Mouse (Mus musculus): Measurements from ENCODE around the gene Cxadr. TPM values are rescaled to one million over a fixed set of nuclear protein-coding genes. Genes with fewer than 3 reads are reported as not detected.

Gene Cxadr
- total and polyA plus RNA-seq, 3 experiments, result 13.8 to 43.8 (median 40.5) TPM

GRCm38 (mm10) chr16:78337226-78337625, 35.9 kb downstream of the Cxadr start:
- no peak for DNase-seq
- Histone ChIP-seq H3K9ac (ENCODE audit: low read depth, low read length) (no peak overlapping the region), H3K27ac (no peak overlapping the region), H3K4me3 (no peak overlapping the region), H3K4me1 (ENCODE audit: control insufficient read depth, insufficient read depth, low read length) (no peaks in the 10 kb centered on the region), H3K79me2 (replicated peaks; ENCODE audit: control insufficient read depth, insufficient read depth, low read length) (no peaks in the 10 kb centered on the region), H3K27me3 (ENCODE audit: control insufficient read depth, insufficient read depth, low read length) (no peaks in the 10 kb centered on the region), H3K36me3 (ENCODE audit: control insufficient read depth, insufficient read depth, low read length) (no peaks in the 10 kb centered on the region)
- 60% methylated on average over 8 of the region's 8 CpGs for WGBS
- TF ChIP-seq EP300 (IDR thresholded peaks at IDR 0.05; ENCODE audit: insufficient read depth, low read depth, low read length) (no peak), POLR2A (IDR thresholded peaks at IDR 0.05; ENCODE audit: insufficient read depth, low read depth, low read length) (no peak), CTCF (IDR thresholded peaks at IDR 0.05) (no peak)
- intact Hi-C loops (cut with DNase I), result no loop called here

GRCm38 (mm10) chr16:78341356-78341755, 40.1 kb downstream of the Cxadr start:
- H3K36me3 ChIP-seq (ENCODE audit: control insufficient read depth, insufficient read depth, low read length), result peaks cover 2% of the 10 kb centered on the region; the same call in 1 of the 2 replicates
- H3K27ac ChIP-seq, result no peak overlapping the region
- intact Hi-C loops (cut with DNase I), result no loop called here
- TF ChIP-seq CTCF (IDR thresholded peaks at IDR 0.05) (no peak), POLR2A (IDR thresholded peaks at IDR 0.05; ENCODE audit: insufficient read depth, low read depth, low read length) (no peak), EP300 (IDR thresholded peaks at IDR 0.05; ENCODE audit: insufficient read depth, low read depth, low read length) (no peak)
- no peaks in the 10 kb centered on the region for H3K27me3 ChIP-seq (ENCODE audit: control insufficient read depth, insufficient read depth, low read length)
- H3K4me3 ChIP-seq, result no peak overlapping the region
- H3K79me2 ChIP-seq (replicated peaks; ENCODE audit: control insufficient read depth, insufficient read depth, low read length), result no peaks in the 10 kb centered on the region
- no peak overlapping the region for H3K9ac ChIP-seq (ENCODE audit: low read depth, low read length)
- 88% methylated on average over 4 of the region's 4 CpGs for WGBS
- DNase-seq, result no peak
- H3K4me1 ChIP-seq (ENCODE audit: control insufficient read depth, insufficient read depth, low read length), result no peaks in the 10 kb centered on the region

GRCm38 (mm10) chr16:78342767-78343166, 41.5 kb downstream of the Cxadr start:
- WGBS, result 91% methylated on average over 5 of the region's 5 CpGs
- H3K79me2 ChIP-seq (replicated peaks; ENCODE audit: control insufficient read depth, insufficient read depth, low read length), result no peaks in the 10 kb centered on the region
- no peak for DNase-seq
- peaks cover 2% of the 10 kb centered on the region; the same call in 1 of the 2 replicates for H3K36me3 ChIP-seq (ENCODE audit: control insufficient read depth, insufficient read depth, low read length)
- H3K4me3 ChIP-seq, result no peak overlapping the region
- no peak overlapping the region for H3K27ac ChIP-seq
- H3K9ac ChIP-seq (ENCODE audit: low read depth, low read length), result no peak overlapping the region
- intact Hi-C loops (cut with DNase I), result no loop called here
- no peaks in the 10 kb centered on the region for H3K27me3 ChIP-seq (ENCODE audit: control insufficient read depth, insufficient read depth, low read length)
- 0 out of 2 replicates have a peak, but pooled peaks cover 1% of the 10 kb centered on the region for H3K4me1 ChIP-seq (ENCODE audit: control insufficient read depth, insufficient read depth, low read length)
- TF ChIP-seq CTCF (IDR thresholded peaks at IDR 0.05), result no peak
- no peak for TF ChIP-seq POLR2A (IDR thresholded peaks at IDR 0.05; ENCODE audit: insufficient read depth, low read depth, low read length)
- TF ChIP-seq EP300 (IDR thresholded peaks at IDR 0.05; ENCODE audit: insufficient read depth, low read depth, low read length), result no peak

- Histone ChIP-seq H3K36me3 (ENCODE audit: control insufficient read depth, insufficient read depth, low read length) (peaks cover 2% of the 10 kb centered on the region; the same call in 1 of the 2 replicates), H3K9ac (ENCODE audit: low read depth, low read length) (no peak overlapping the region), H3K4me3 (no peak overlapping the region), H3K4me1 (ENCODE audit: control insufficient read depth, insufficient read depth, low read length) (0 out of 2 replicates have a peak, but pooled peaks cover 1% of the 10 kb centered on the region), H3K27ac (no peak overlapping the region), H3K27me3 (ENCODE audit: control insufficient read depth, insufficient read depth, low read length) (no peaks in the 10 kb centered on the region), H3K79me2 (replicated peaks; ENCODE audit: control insufficient read depth, insufficient read depth, low read length) (no peaks in the 10 kb centered on the region)
- 68% methylated on average over 6 of the region's 6 CpGs for WGBS
- TF ChIP-seq CTCF (IDR thresholded peaks at IDR 0.05) (no peak), POLR2A (IDR thresholded peaks at IDR 0.05; ENCODE audit: insufficient read depth, low read depth, low read length) (no peak), EP300 (IDR thresholded peaks at IDR 0.05; ENCODE audit: insufficient read depth, low read depth, low read length) (no peak)
- intact Hi-C loops (cut with DNase I), result no loop called here
- no peak for DNase-seq
Observed at GRCm38 (mm10) chr16:78343792-78344191, 42.5 kb downstream of the Cxadr start.

- Histone ChIP-seq H3K4me3 (no peak overlapping the region), H3K9ac (ENCODE audit: low read depth, low read length) (no peak overlapping the region), H3K79me2 (replicated peaks; ENCODE audit: control insufficient read depth, insufficient read depth, low read length) (no peaks in the 10 kb centered on the region), H3K4me1 (ENCODE audit: control insufficient read depth, insufficient read depth, low read length) (0 out of 2 replicates have a peak, but pooled peaks cover 1% of the 10 kb centered on the region), H3K27ac (no peak overlapping the region), H3K27me3 (ENCODE audit: control insufficient read depth, insufficient read depth, low read length) (no peaks in the 10 kb centered on the region), H3K36me3 (ENCODE audit: control insufficient read depth, insufficient read depth, low read length) (peaks cover 2% of the 10 kb centered on the region; the same call in 1 of the 2 replicates)
- TF ChIP-seq EP300 (IDR thresholded peaks at IDR 0.05; ENCODE audit: insufficient read depth, low read depth, low read length) (no peak), CTCF (IDR thresholded peaks at IDR 0.05) (peak; percentile 62), POLR2A (IDR thresholded peaks at IDR 0.05; ENCODE audit: insufficient read depth, low read depth, low read length) (no peak)
- intact Hi-C loops (cut with DNase I), result loop anchor here (1.0 kb wide), 1 partner anchor 147 kb away; no protein-coding TSS in a partner anchor
- DNase-seq, result no peak
- 77% methylated on average over 2 of the region's 2 CpGs for WGBS
Observed at GRCm38 (mm10) chr16:78346662-78347327, 45.5 kb downstream of the Cxadr start.

- Histone ChIP-seq H3K9ac (ENCODE audit: low read depth, low read length) (no peak overlapping the region), H3K4me3 (no peak overlapping the region), H3K27ac (peak overlapping the region; percentile 12; the same call in 1 of the 2 replicates), H3K79me2 (replicated peaks; ENCODE audit: control insufficient read depth, insufficient read depth, low read length) (no peaks in the 10 kb centered on the region), H3K4me1 (ENCODE audit: control insufficient read depth, insufficient read depth, low read length) (0 out of 2 replicates have a peak, but pooled peaks cover 1% of the 10 kb centered on the region), H3K27me3 (ENCODE audit: control insufficient read depth, insufficient read depth, low read length) (no peaks in the 10 kb centered on the region), H3K36me3 (ENCODE audit: control insufficient read depth, insufficient read depth, low read length) (peaks cover 2% of the 10 kb centered on the region; the same call in 1 of the 2 replicates)
- peak in 1 of 2 experiments; percentile 21 for DNase-seq
- TF ChIP-seq POLR2A (IDR thresholded peaks at IDR 0.05; ENCODE audit: insufficient read depth, low read depth, low read length), result no peak
- intact Hi-C loops (cut with DNase I), result no loop called here
- WGBS, result 50% methylated on average over 13 of the region's 13 CpGs
Observed at GRCm38 (mm10) chr16:78347328-78347926, 46.1 kb downstream of the Cxadr start.

Data from heart, adult 2 months (tissue).